Mouse (Mus musculus) kidney, embryonic 14.5 days (tissue): ENCODE results near the gene Wdr45. TPM values are rescaled to one million over a fixed set of nuclear protein-coding genes. Genes with fewer than 3 reads are reported as not detected.
"Not testable (repeated sequence)": the region's sequence is repeated elsewhere in the genome, so short reads cannot be mapped to it uniquely, and the experiment has no call there.

Experiments used
- ATAC-seq: fragments of 200-750 bp; cut with Nextera tagmentation; 2 replicates; pipeline ENCODE4 v1.8.0; 2017; ENCODE audit warnings: moderate number of reproducible peaks, mild to moderate bottlenecking, moderate TSS enrichment, moderate library complexity; ENCODE audit not compliant: low FRiP score, low TSS enrichment
- H3K27ac ChIP-seq: fragments of 300-500 bp; sonication (generic); 2 replicates; pipeline ENCODE4 v1.5.1; 2014; ENCODE audit warnings: low read depth, mild to moderate bottlenecking, low read length, moderate library complexity, mixed read lengths
- H3K27me3 ChIP-seq: fragments of 300-500 bp; sonication (generic); 2 replicates; pipeline ENCODE4 v1.6.1; 2014; ENCODE audit warnings: mild to moderate bottlenecking, low read length; ENCODE audit not compliant: control insufficient read depth, insufficient read depth
- H3K36me3 ChIP-seq: fragments of 300-500 bp; sonication (generic); 2 replicates; pipeline ENCODE4 v1.6.1; 2014; ENCODE audit warnings: low read length, mixed read lengths; ENCODE audit not compliant: control insufficient read depth, insufficient read depth
- H3K4me1 ChIP-seq: fragments of 300-500 bp; sonication (generic); 2 replicates; pipeline ENCODE4 v1.6.1; 2014; ENCODE audit warnings: low read length, mixed read lengths; ENCODE audit not compliant: control insufficient read depth, insufficient read depth
- H3K4me2 ChIP-seq: fragments of 300-500 bp; sonication (generic); replicated peaks from 2 replicates; pipeline ENCODE4 v1.6.1; 2014; ENCODE audit warnings: low read depth, mild to moderate bottlenecking, low read length
- H3K4me3 ChIP-seq: fragments of 300-500 bp; sonication (generic); 2 replicates; pipeline ENCODE4 v1.5.1; 2014; ENCODE audit warnings: mild to moderate bottlenecking, low read length
- H3K9ac ChIP-seq: fragments of 300-500 bp; sonication (generic); 2 replicates; pipeline ENCODE4 v1.6.1; 2014; ENCODE audit warnings: low read depth, mild to moderate bottlenecking, low read length, moderate library complexity
- H3K9me3 ChIP-seq: fragments of 300-500 bp; sonication (generic); 2 replicates; pipeline ENCODE4 v1.6.1; 2016; ENCODE audit warnings: low read length; ENCODE audit not compliant: control insufficient read depth
- WGBS: fragments of 180-500 bp; shearing (Covaris S2); extraction: QIAGEN DNeasy Blood & Tissue Kit; methylation state at CpG from one replicate; pipeline ENCODE4 v1.1.7; 2014; 5-methylcytosine and 5-hydroxymethylcytosine counted together
- polyA plus RNA-seq: library from polyadenylated mRNA; unstranded; fragments of >200 nt; fragmentation: Nextera tagmentation; extraction: Ambion mirVana; gene quantifications from 2 replicates; pipeline ENCODE4 v1.2.1, GENCODE M21; 2014

The Wdr45 gene
- polyA plus RNA-seq, 1 experiment from 2014 or later, result 26.0 TPM

DNA sequence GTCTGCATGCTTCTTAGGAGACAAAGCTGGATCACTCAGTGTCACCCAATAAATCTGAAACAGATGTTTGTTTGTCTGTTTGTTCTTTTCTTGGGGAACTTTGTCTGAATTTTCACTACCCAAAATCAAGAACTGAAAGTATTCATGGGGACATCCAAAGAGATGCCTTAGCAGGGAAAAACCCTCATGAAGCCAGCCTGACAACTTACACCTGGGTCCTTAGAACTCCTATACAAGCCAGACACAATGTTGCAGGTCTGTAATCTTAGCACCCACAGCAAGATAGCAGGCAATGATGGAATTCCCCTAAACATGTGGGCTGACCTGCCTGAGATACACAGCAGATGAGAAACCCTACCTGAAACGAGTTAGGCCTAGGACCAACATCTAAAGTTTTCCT is 30.8 kb downstream of the Wdr45 start:
- no peak overlapping the region for H3K4me3 ChIP-seq
- no peaks in the 10 kb centered on the region for H3K27me3 ChIP-seq
- H3K27ac ChIP-seq, result no peak overlapping the region
- no peaks in the 10 kb centered on the region for H3K9me3 ChIP-seq
- ATAC-seq, result no peak
- H3K4me1 ChIP-seq, result no peaks in the 10 kb centered on the region
- no peaks in the 10 kb centered on the region for H3K36me3 ChIP-seq
- WGBS, result 73% methylated on average over 1 of the region's 1 CpGs
- H3K9ac ChIP-seq, result no peak overlapping the region
- H3K4me2 ChIP-seq, result no peak overlapping the region

DNA sequence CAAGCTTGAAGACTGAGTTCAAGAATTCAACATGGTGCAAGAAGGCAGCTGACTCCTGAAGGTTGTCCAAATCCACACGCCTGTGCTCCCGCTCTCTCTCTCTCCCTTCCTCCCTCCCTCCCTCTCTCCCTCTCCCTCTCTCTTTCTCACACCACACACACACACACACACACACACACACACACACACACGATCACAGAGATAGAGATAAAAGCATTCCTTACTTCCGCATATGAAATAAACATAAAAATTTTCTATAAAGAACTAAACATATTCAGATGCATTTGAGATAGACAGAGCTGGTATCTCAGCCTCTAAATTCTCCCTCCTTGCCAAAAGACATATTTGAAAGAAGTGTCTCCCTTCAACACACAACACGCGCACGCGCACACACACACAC is 31.3 kb downstream of the Wdr45 start:
- ATAC-seq, result no peak
- H3K9me3 ChIP-seq, result no peaks in the 10 kb centered on the region
- 88% methylated on average over 8 of the region's 8 CpGs for WGBS

DNA sequence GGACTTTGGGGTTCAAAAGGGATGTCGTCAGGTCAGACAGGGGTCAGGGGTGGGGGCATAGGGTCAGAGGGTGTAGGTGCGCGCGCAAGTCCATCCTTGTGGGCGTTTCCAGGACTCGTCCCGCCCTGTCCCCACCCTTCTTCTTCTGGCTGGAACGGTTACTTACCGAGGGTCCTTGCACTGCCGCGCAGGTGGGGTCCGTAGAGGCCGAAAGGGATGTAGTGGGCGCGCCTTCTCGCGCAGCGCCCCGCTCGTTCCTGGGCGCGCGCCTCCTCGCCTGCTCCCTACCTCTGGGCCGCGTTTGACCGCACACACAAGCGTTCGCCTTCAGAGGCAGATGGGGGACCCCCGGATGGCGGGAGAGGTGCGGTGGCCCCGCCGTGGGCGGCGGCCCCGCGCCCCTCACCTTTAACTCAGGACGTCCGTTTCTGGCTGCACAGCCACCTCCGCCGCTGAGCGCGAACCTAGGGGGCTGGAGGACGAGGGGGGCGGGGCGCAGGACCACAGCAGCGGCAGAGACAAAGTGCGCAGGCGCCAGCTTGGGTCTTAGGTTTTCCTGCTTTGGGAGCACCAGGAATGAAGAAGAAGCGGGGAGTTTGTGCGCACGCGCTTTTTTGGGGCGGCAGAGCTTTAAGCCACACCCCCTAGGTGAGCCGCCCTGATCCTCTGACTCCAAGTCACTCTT is 36.4 kb downstream of the Wdr45 start, which contains the start of gene Ccdc120:
Gene Ccdc120, minus strand, starts transcription at position 474 of the 685 bp plus-strand sequence.
- Histone ChIP-seq H3K9ac (peak within 1 kb of the TSS; percentile 69), H3K9me3 (no peaks in the 10 kb centered on the region), H3K4me3 (peak within 1 kb of the TSS; percentile 62), H3K27ac (no peak within 1 kb of the TSS), H3K4me2 (peak within 1 kb of the TSS; percentile 48), H3K4me1 (no peaks in the 10 kb centered on the region), H3K27me3 (no peaks in the 10 kb centered on the region), H3K36me3 (no peaks in the 10 kb centered on the region)
- 15% methylated on average over 48 of the region's 56 CpGs for WGBS
- peak; percentile 85 for ATAC-seq

More for the DNA sequence above, 31.3 kb downstream of the Wdr45 start:
- Histone ChIP-seq H3K36me3 (no peaks in the 10 kb centered on the region), H3K27me3 (no peaks in the 10 kb centered on the region), H3K27ac (no peak overlapping the region), H3K4me2 (no peak overlapping the region), H3K4me1 (no peaks in the 10 kb centered on the region), H3K4me3 (no peak overlapping the region), H3K9ac (no peak overlapping the region)

DNA sequence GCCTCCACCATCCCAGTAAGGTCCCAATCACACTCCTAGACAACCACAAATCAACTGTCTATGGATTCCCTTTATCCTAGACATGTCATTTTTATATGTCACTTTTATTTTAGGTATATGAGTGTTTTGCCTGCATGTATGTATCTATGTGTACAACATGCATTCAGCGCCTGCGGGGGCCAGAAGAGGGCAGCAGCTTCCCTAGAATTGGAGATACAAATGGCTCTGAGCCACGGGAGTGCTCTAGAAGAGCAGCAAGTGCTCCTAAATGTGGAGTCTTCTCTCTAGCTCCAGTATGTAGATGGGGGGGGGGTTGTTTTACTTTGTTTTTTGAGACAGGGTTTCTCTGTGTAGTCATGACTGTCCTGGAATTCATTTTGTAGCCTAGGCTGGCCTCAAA is 39.5 kb downstream of the Wdr45 start:
- H3K4me2 ChIP-seq, H3K27me3 ChIP-seq, H3K4me1 ChIP-seq, H3K9me3 ChIP-seq, H3K27ac ChIP-seq, H3K9ac ChIP-seq, H3K4me3 ChIP-seq, H3K36me3 ChIP-seq, ATAC-seq: not testable (repeated sequence)
- WGBS, result 17% methylated on average over 3 of the region's 3 CpGs

DNA sequence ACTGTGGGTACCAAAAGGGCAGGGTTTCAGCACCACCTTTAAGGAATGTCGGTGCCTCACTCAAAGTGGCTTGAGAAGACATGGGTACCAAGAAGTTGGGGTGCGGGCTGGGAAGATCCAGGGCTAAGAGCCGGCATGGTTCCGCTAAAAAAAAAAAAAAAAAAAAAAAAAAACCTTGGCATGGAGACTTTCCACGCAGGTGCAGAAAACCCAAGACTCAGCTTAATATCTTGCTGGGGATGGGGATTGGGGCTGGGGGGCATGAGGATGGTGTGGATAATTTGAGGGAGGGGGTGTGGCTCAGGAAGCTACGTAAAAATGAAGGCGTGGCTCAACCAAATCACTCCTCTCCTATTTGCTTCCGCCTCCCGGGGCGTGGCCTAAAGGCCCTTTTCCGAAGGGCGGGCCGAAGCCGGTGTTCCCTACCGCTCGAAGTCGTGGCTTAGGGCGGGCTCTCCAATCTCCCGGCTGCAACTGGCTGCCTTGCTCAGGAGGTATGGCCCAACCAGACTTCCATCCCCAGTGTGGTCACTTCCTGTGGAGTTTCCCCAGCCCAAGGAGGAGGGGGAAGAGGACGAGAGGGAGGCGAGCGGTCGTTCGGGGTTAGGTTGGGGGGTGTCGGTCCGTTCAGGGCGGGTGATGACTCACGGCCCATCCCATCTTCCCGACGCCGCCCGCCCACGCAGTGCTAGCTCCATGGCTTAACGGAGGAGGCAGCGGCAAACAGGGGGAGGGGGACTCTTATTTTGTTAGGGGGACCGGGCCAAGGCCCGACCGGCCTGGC is 48.2 kb downstream of the Wdr45 start, which contains the start of gene Tfe3:
Gene Tfe3, plus strand, starts transcription at position 424 of the 784 bp plus-strand sequence.
- Histone ChIP-seq H3K4me2 (peak within 1 kb of the TSS; percentile 55), H3K27ac (peak within 1 kb of the TSS; percentile 47; the same call in 1 of the 2 replicates), H3K36me3 (peaks cover 3% of the 10 kb centered on the region; the same call in 1 of the 2 replicates), H3K4me1 (no peaks in the 10 kb centered on the region), H3K9me3 (no peaks in the 10 kb centered on the region), H3K27me3 (no peaks in the 10 kb centered on the region), H3K9ac (peak within 1 kb of the TSS; percentile 68), H3K4me3 (peak within 1 kb of the TSS; percentile 60)
- 27% methylated on average over 38 of the region's 38 CpGs for WGBS
- ATAC-seq, result peak; percentile 97

DNA sequence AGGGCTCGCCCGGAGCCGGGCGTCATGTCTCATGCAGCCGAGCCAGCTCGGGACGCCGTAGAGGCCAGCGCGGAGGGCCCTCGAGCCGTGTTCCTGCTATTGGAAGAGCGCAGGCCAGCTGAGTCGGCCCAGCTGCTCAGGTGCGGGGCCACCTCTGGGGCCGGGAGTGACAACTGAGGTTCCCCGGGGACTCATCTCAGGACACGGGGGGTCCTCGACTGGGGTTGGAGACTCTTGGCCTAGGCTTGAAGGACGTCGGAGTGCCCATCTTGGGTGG is 48.7 kb downstream of the Wdr45 start:
- Histone ChIP-seq H3K36me3 (peaks cover 3% of the 10 kb centered on the region; the same call in 1 of the 2 replicates), H3K4me3 (peak overlapping the region; percentile 60), H3K27me3 (no peaks in the 10 kb centered on the region), H3K4me2 (peak overlapping the region; percentile 55), H3K9me3 (no peaks in the 10 kb centered on the region), H3K27ac (peak overlapping the region; percentile 47; the same call in 1 of the 2 replicates), H3K9ac (peak overlapping the region; percentile 68), H3K4me1 (no peaks in the 10 kb centered on the region)
- 26% methylated on average over 21 of the region's 21 CpGs for WGBS
- peak; percentile 9; the same call in 1 of the 2 replicates for ATAC-seq

DNA sequence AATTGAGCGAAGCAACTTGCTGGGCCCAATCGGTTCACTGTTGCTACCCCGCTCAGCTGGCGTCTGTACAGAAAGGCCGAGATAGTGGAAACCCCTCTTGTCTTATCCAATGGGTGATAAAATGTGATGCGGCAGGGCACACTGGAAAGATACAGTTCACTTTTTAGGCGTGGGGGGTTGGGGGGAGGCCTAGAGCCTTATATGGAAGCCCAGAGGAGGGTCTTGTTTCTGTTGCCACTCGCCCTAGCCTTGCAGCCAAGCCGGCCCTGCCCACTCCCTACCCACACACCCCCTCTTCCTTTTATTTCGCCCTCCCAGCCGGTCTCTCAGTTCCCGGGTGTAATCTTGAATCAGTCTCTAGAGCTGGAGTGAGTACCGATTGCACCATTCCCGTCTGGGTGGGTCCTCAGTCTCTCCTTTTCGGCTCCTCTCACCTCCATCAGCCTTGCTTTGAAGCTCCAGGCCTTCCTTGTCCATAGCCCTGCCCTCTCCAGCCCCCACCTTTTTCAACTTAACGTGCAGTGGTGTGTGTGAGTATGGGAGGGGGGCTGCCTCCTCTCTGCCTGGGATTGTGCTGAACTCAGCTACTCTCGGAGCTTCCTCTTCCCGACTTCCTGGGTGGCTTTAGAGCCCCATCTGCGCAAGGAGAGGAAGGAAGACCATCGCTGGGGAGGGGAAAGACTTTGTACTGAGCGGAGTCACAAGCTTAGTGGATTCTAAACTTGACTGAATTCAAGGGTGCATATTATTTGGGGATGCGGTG is 49.7 kb downstream of the Wdr45 start:
- 17% methylated on average over 22 of the region's 22 CpGs for WGBS
- ATAC-seq, result no peak; the same call in 1 of the 2 replicates
- H3K4me3 ChIP-seq, result peak overlapping the region; percentile 60
- peak overlapping the region; percentile 68 for H3K9ac ChIP-seq
- H3K4me2 ChIP-seq, result peak overlapping the region; percentile 55
- H3K27ac ChIP-seq, result peak overlapping the region; percentile 30; the same call in 1 of the 2 replicates
- H3K4me1 ChIP-seq, result no peaks in the 10 kb centered on the region
- no peaks in the 10 kb centered on the region for H3K27me3 ChIP-seq
- H3K36me3 ChIP-seq, result peaks cover 4% of the 10 kb centered on the region; the same call in 1 of the 2 replicates
- H3K9me3 ChIP-seq, result no peaks in the 10 kb centered on the region

DNA sequence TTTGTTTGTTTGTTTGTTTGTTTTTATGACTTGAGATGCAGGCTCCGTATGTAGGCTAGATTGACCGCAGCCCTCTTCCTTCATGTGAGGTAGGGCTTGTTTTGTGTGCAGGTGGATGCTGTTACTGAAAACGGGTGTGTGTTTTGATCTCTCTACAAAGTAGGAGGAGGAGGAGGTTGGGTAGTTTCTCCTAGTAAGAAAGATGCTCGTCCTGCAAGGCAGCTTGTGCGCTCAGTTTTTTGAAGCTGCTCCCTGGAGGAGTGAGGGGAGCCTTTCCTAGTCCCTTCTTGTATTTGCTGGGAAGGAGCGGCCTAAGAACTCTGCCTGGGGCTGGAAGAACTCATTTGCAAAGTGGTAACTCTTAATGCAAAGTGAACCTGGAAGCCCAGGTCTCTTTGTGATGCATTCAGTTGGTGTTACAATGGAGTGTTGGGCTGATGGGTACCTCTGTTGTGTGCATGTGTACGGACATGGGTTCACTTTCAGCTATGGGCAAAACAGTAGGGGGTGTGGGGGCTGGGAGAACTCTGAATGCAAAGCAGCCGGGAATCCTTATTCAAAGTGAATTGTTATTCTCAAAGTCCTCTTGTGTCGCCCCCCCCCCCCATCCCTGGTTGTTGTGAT is 50.6 kb downstream of the Wdr45 start:
- Histone ChIP-seq H3K9me3 (no peaks in the 10 kb centered on the region), H3K4me1 (no peaks in the 10 kb centered on the region), H3K27me3 (no peaks in the 10 kb centered on the region), H3K4me2 (peak overlapping the region; percentile 55), H3K36me3 (peaks cover 6% of the 10 kb centered on the region; the same call in 1 of the 2 replicates), H3K4me3 (peak overlapping the region; percentile 60), H3K27ac (no peak overlapping the region), H3K9ac (peak overlapping the region; percentile 68; the same call in 1 of the 2 replicates)
- no peak for ATAC-seq
- WGBS, result 28% methylated on average over 9 of the region's 9 CpGs
